Mouse (Mus musculus): ENCODE data around the gene Ilf2. TPM values are rescaled to one million over a fixed set of nuclear protein-coding genes. Genes with fewer than 3 reads are reported as not detected.

Gene Ilf2
- polyA plus RNA-seq, 1 experiment: 211 TPM

DNA sequence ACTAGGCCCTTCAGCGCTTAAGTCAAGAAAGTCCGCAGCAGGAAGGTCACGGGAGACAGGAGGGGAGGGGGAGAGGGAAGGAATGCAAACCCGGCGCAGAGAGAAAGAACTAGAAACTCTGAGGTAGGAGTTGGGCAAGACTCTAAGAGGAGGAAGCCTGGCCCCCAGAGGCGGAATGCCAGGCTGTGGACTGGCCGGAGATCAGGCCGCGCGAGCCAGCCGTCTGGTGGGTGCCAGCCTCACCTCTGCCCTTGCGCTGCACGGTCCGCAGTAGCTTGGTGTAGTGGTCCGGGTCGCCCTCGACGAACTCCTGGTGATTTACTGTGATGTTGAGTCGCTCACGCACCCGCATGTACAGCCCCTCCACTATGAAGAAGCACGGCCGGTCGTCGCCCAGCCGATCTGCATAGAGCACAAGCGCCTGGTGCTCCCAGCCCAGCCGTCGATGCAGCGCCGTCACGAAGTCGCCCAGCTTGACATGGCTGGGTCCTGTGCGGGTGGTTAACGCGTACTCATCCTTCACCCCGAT is 11.3 kb upstream of the Ilf2 start:
- 0 out of 2 replicates have a peak, but pooled peaks cover 3% of the 10 kb centered on the region for H3K27me3 ChIP-seq (ENCODE audit: control insufficient read depth, insufficient read depth, low read length, poor library complexity, severe bottlenecking)
- peak overlapping the region; percentile 23 for H3K9ac ChIP-seq (ENCODE audit: low read depth, poor library complexity, severe bottlenecking)
- H3K27ac ChIP-seq (ENCODE audit: insufficient read depth, low read length): no peak overlapping the region

DNA sequence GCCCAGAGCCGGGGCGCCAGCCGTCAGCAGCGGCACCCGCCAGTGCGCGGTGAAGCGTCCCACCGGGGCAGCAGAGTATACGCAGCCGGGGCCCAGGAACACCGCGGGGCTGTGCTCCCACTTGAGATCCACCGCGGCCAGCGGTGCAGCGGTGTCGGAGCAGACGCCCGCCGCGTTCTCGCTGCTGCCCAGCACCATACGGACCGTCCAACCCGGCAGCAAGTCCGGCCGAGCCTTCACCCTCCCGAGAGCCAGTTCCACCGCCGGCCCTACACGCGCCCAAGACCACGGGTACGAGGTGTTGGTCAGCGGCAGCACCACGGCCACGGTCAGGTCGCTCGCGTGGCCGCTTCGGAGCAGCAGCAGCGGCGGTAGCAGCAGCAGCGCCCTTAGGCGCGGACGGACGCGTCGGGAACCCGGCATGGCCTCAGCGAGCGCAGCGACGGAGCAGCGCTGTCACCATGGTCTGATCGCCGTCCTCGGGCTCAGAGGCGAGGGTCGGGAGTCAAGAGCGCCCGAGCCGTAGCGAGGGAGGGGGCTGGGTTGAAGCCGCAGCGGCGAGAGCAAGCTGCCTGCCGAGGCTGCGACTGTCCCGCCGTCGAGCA is 10.7 kb upstream of the Ilf2 start:
- H3K27ac ChIP-seq (ENCODE audit: insufficient read depth, low read length): no peak overlapping the region
- no peak for TF ChIP-seq EP300 (IDR thresholded peaks at IDR 0.05; ENCODE audit: insufficient read depth, low read depth, low read length)
- TF ChIP-seq POLR2A (IDR thresholded peaks at IDR 0.05; ENCODE audit: insufficient read depth, low read length): no peak
- no peak for TF ChIP-seq CTCF (IDR thresholded peaks at IDR 0.05; ENCODE audit: low read depth, low read length)
- H3K27me3 ChIP-seq (ENCODE audit: control insufficient read depth, insufficient read depth, low read length, poor library complexity, severe bottlenecking): 0 out of 2 replicates have a peak, but pooled peaks cover 3% of the 10 kb centered on the region

More for the DNA sequence above, 11.3 kb upstream of the Ilf2 start:
- H3K4me1 ChIP-seq (ENCODE audit: control insufficient read depth, insufficient read depth, low read length): no peaks in the 10 kb centered on the region
- no peaks in the 10 kb centered on the region for H3K9me3 ChIP-seq (replicated peaks; ENCODE audit: control insufficient read depth, insufficient read depth, low read length, poor library complexity, severe bottlenecking)
- H3K4me3 ChIP-seq (ENCODE audit: low read depth, low read length): peak overlapping the region; percentile 81
- no peak for TF ChIP-seq CTCF (IDR thresholded peaks at IDR 0.05; ENCODE audit: low read depth, low read length)
- no peak for TF ChIP-seq EP300 (IDR thresholded peaks at IDR 0.05; ENCODE audit: insufficient read depth, low read depth, low read length)
- TF ChIP-seq POLR2A (IDR thresholded peaks at IDR 0.05; ENCODE audit: insufficient read depth, low read length): no peak
- H3K36me3 ChIP-seq (ENCODE audit: control insufficient read depth, insufficient read depth, low read length, poor library complexity, severe bottlenecking): no peaks in the 10 kb centered on the region

DNA sequence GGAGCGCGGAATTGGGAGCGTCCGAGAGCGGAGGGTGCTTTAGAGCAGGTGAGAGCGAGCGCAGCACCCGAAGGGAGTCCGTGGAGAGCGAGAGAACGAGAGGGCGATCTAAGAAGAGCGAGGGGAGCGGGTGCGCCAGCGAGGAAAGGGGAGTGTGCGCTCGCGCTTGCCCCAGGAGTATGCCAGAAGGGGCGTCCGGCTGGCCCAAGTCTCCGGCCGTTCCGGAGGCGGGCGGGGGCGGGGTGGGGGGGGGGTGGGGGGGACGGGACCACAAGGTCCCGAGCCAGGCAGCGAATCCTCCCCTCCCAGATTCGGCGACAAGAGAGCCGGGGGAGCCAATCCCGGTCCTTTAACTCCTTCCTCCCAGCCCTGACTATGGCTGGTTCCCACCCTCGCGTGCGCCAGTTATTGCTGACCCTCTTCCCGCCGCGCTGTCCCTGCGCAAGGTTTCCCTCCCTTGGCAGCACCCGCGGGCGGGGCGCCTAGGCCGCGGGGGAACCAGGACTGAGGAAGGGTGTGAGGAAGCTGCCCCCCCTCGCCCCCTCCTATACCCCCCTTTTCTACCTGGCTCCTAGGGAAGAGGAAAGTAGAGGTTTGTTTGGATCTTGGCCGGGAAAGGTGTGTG is 10.1 kb upstream of the Ilf2 start, which contains the start of gene Npr1:
Gene Npr1, minus strand, starts transcription at position 181 of the 625 bp plus-strand sequence.
- Histone ChIP-seq H3K27me3 (ENCODE audit: control insufficient read depth, insufficient read depth, low read length, poor library complexity, severe bottlenecking) (0 out of 2 replicates have a peak, but pooled peaks cover 3% of the 10 kb centered on the region), H3K9ac (ENCODE audit: low read depth, poor library complexity, severe bottlenecking) (peak within 1 kb of the TSS; percentile 23), H3K4me1 (ENCODE audit: control insufficient read depth, insufficient read depth, low read length) (no peaks in the 10 kb centered on the region), H3K27ac (ENCODE audit: insufficient read depth, low read length) (no peak within 1 kb of the TSS), H3K36me3 (ENCODE audit: control insufficient read depth, insufficient read depth, low read length, poor library complexity, severe bottlenecking) (no peaks in the 10 kb centered on the region), H3K9me3 (replicated peaks; ENCODE audit: control insufficient read depth, insufficient read depth, low read length, poor library complexity, severe bottlenecking) (no peaks in the 10 kb centered on the region), H3K4me3 (ENCODE audit: low read depth, low read length) (peak within 1 kb of the TSS; percentile 81)
- TF ChIP-seq EP300 (IDR thresholded peaks at IDR 0.05; ENCODE audit: insufficient read depth, low read depth, low read length) (no peak), POLR2A (IDR thresholded peaks at IDR 0.05; ENCODE audit: insufficient read depth, low read length) (no peak), CTCF (IDR thresholded peaks at IDR 0.05; ENCODE audit: low read depth, low read length) (no peak)

More for the DNA sequence above, 10.7 kb upstream of the Ilf2 start:
- Histone ChIP-seq H3K4me3 (ENCODE audit: low read depth, low read length) (peak overlapping the region; percentile 81), H3K9me3 (replicated peaks; ENCODE audit: control insufficient read depth, insufficient read depth, low read length, poor library complexity, severe bottlenecking) (no peaks in the 10 kb centered on the region), H3K9ac (ENCODE audit: low read depth, poor library complexity, severe bottlenecking) (peak overlapping the region; percentile 23), H3K4me1 (ENCODE audit: control insufficient read depth, insufficient read depth, low read length) (no peaks in the 10 kb centered on the region), H3K36me3 (ENCODE audit: control insufficient read depth, insufficient read depth, low read length, poor library complexity, severe bottlenecking) (no peaks in the 10 kb centered on the region)

DNA sequence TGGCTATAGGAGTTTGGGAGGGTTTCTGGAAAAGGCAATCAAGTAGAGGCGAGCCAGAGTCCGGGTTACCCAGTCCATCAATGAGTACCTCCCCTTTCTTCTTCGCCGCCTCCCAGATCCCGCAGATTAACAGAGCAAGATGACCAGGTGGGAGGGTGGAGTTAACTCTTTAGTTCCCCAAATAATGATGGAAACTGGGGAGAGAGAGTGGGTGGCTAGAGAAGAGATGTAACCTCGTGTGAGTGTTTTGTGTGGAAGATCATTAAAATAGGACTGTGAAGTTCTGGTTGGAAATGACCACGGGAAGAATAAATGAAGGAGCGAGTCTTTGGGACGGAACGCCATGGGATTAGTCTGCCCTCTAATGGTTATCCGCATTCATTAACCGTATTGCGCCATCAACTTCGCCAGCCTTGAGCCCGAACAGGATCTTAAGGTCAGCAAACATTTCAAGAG is 9.6 kb upstream of the Ilf2 start:
- peak; percentile 68 for TF ChIP-seq CTCF (IDR thresholded peaks at IDR 0.05; ENCODE audit: low read depth, low read length)
- TF ChIP-seq POLR2A (IDR thresholded peaks at IDR 0.05; ENCODE audit: insufficient read depth, low read length): no peak
- no peak for TF ChIP-seq EP300 (IDR thresholded peaks at IDR 0.05; ENCODE audit: insufficient read depth, low read depth, low read length)
- Histone ChIP-seq H3K9ac (ENCODE audit: low read depth, poor library complexity, severe bottlenecking) (peak overlapping the region; percentile 23), H3K9me3 (replicated peaks; ENCODE audit: control insufficient read depth, insufficient read depth, low read length, poor library complexity, severe bottlenecking) (no peaks in the 10 kb centered on the region), H3K36me3 (ENCODE audit: control insufficient read depth, insufficient read depth, low read length, poor library complexity, severe bottlenecking) (no peaks in the 10 kb centered on the region), H3K4me3 (ENCODE audit: low read depth, low read length) (peak overlapping the region; percentile 81), H3K27me3 (ENCODE audit: control insufficient read depth, insufficient read depth, low read length, poor library complexity, severe bottlenecking) (0 out of 2 replicates have a peak, but pooled peaks cover 3% of the 10 kb centered on the region), H3K4me1 (ENCODE audit: control insufficient read depth, insufficient read depth, low read length) (no peaks in the 10 kb centered on the region), H3K27ac (ENCODE audit: insufficient read depth, low read length) (no peak overlapping the region)

DNA sequence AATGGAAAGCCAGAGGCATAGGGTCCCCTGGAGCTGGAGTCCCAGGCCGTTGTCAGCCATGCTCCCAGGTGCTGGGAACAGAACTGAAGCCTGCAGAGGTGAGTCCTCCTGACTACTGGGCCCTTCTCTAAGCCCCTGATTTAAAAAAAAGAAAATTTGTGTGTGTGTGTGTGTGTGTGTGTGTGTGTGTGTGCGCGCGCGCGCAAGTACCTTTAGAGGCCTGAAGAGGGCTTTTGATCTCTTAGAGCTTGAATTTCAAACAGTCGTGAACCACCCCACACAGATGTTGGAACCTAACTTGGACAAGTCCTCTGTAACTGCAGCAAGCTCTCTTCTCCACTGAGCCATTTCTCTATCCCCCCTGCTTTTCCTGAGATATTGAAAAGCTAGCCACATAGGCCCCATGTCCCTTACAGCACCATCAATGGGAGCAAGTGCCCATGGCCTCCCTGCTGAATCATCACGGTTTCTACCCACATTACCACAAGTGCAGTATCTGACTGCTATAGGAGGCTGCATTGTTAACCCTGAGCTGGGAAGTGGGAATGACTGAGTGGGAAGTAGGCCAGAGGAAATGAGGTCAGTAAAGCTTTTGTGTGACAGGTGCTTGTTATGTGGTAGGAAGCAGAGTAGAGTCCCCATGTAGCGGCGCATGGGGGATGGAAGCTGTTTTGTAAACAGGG is 8.2 kb upstream of the Ilf2 start:
- Histone ChIP-seq H3K4me1 (ENCODE audit: control insufficient read depth, insufficient read depth, low read length) (no peaks in the 10 kb centered on the region), H3K27me3 (ENCODE audit: control insufficient read depth, insufficient read depth, low read length, poor library complexity, severe bottlenecking) (0 out of 2 replicates have a peak, but pooled peaks cover 3% of the 10 kb centered on the region), H3K27ac (ENCODE audit: insufficient read depth, low read length) (no peak overlapping the region), H3K9ac (ENCODE audit: low read depth, poor library complexity, severe bottlenecking) (no peak overlapping the region), H3K4me3 (ENCODE audit: low read depth, low read length) (no peak overlapping the region), H3K36me3 (ENCODE audit: control insufficient read depth, insufficient read depth, low read length, poor library complexity, severe bottlenecking) (no peaks in the 10 kb centered on the region), H3K9me3 (replicated peaks; ENCODE audit: control insufficient read depth, insufficient read depth, low read length, poor library complexity, severe bottlenecking) (no peaks in the 10 kb centered on the region)
- no peak for TF ChIP-seq CTCF (IDR thresholded peaks at IDR 0.05; ENCODE audit: low read depth, low read length)
- no peak for TF ChIP-seq POLR2A (IDR thresholded peaks at IDR 0.05; ENCODE audit: insufficient read depth, low read length)
- no peak for TF ChIP-seq EP300 (IDR thresholded peaks at IDR 0.05; ENCODE audit: insufficient read depth, low read depth, low read length)
